Mouse (Mus musculus) ES-Bruce4 (cell line): Measurements from ENCODE around the gene Erc2.

Experiments used
- CTCF ChIP-seq: IDR thresholded peaks from one replicate; pipeline ENCODE4 v1.8.1; 2011; ENCODE audit warnings: low read depth, low read length
- EP300 ChIP-seq: IDR thresholded peaks from 2 replicates; pipeline ENCODE4 v1.6.1; 2011; ENCODE audit warnings: low read depth, low read length; ENCODE audit not compliant: insufficient read depth
- POLR2A ChIP-seq: IDR thresholded peaks from one replicate; pipeline ENCODE4 v1.8.1; 2011; ENCODE audit warnings: low read length; ENCODE audit not compliant: insufficient read depth

GRCm38 (mm10) chr14:28405277-28405840 is 783.1 kb downstream of the Erc2 start:
- TF ChIP-seq CTCF (no peak), POLR2A (no peak), EP300 (no peak)
